Mouse (Mus musculus) small intestine, adult 2 months (tissue): ENCODE results near the gene Ccdc34. TPM values are rescaled to one million over a fixed set of nuclear protein-coding genes. Genes with fewer than 3 reads are reported as not detected.

Experiments
- H3K27ac ChIP-seq: fragments of 200-500 bp; 2 replicates; pipeline ENCODE4 v1.5.1; 2012; ENCODE audit warnings: low read depth, low read length, control low read depth, inconsistent platforms; ENCODE audit not compliant: insufficient read depth
- H3K27me3 ChIP-seq: fragments of 200-500 bp; 2 replicates; pipeline ENCODE4 v1.6.1; 2012; ENCODE audit warnings: mild to moderate bottlenecking, moderate library complexity, low read length, inconsistent platforms; ENCODE audit not compliant: control insufficient read depth, insufficient read depth
- H3K36me3 ChIP-seq: fragments of 200-500 bp; 2 replicates; pipeline ENCODE4 v1.6.1; 2012; ENCODE audit warnings: mild to moderate bottlenecking, low read length, control low read depth, inconsistent platforms; ENCODE audit not compliant: control insufficient read depth, insufficient read depth
- H3K4me1 ChIP-seq: fragments of 200-500 bp; 2 replicates; pipeline ENCODE4 v1.6.1; 2012; ENCODE audit warnings: low read length, inconsistent platforms, mixed read lengths; ENCODE audit not compliant: control insufficient read depth, insufficient read depth, insufficient read length
- H3K4me3 ChIP-seq: fragments of 200-500 bp; 2 replicates; pipeline ENCODE4 v1.5.1; 2012; ENCODE audit warnings: low read depth, mild to moderate bottlenecking, control low read depth, inconsistent platforms, low read length, moderate library complexity
- CTCF ChIP-seq: fragments of 200-500 bp; IDR thresholded peaks from 2 replicates; pipeline ENCODE4 v1.5.1; 2012; ENCODE audit warnings: low read depth, mild to moderate bottlenecking, control low read depth, inconsistent platforms, low read length, moderate library complexity, mixed read lengths; ENCODE audit not compliant: insufficient replicate concordance, insufficient read length; ENCODE audit errors: extremely low read depth
- POLR2A ChIP-seq: fragments of 200-500 bp; IDR thresholded peaks from 2 replicates; pipeline ENCODE4 v1.6.1; 2012; ENCODE audit warnings: low read depth, mild to moderate bottlenecking, control low read depth, inconsistent platforms, low read length, moderate library complexity
- WGBS: fragments of 180-500 bp; shearing (Covaris S2); methylation state at CpG from one replicate; pipeline ENCODE4 v1.1.7; 2018; 5-methylcytosine and 5-hydroxymethylcytosine counted together
- polyA plus RNA-seq: library from polyadenylated mRNA; depleted of rRNA; stranded (reverse); fragments of >200 nt; gene quantifications from 2 replicates; pipeline ENCODE4 v1.2.3, GENCODE M21; 2012

Ccdc34 gene
- polyA plus RNA-seq, 1 experiment: 10.2 TPM

GRCm38 (mm10) chr2:110180316-110180670 lies 162.7 kb downstream of the Ccdc34 start:
- no peak overlapping the region for H3K27ac ChIP-seq
- 71% methylated on average over 7 of the region's 7 CpGs for WGBS
- TF ChIP-seq POLR2A: no peak
- no peak for TF ChIP-seq CTCF
- H3K4me1 ChIP-seq: peaks cover 31% of the 10 kb centered on the region; the same call in 1 of the 2 replicates
- H3K27me3 ChIP-seq: no peaks in the 10 kb centered on the region
- no peak overlapping the region for H3K4me3 ChIP-seq
- H3K36me3 ChIP-seq: no peaks in the 10 kb centered on the region

GRCm38 (mm10) chr2:110181666-110182065 lies 164.0 kb downstream of the Ccdc34 start:
- Histone ChIP-seq H3K27me3 (no peaks in the 10 kb centered on the region), H3K27ac (no peak overlapping the region), H3K4me1 (peaks cover 41% of the 10 kb centered on the region; the same call in 1 of the 2 replicates), H3K4me3 (no peak overlapping the region), H3K36me3 (no peaks in the 10 kb centered on the region)
- TF ChIP-seq POLR2A (no peak), CTCF (no peak)
- WGBS: 70% methylated on average over 6 of the region's 6 CpGs

GRCm38 (mm10) chr2:110182248-110182647 lies 164.6 kb downstream of the Ccdc34 start:
- peaks cover 45% of the 10 kb centered on the region; the same call in 1 of the 2 replicates for H3K4me1 ChIP-seq
- 68% methylated on average over 6 of the region's 6 CpGs for WGBS
- TF ChIP-seq POLR2A (no peak), CTCF (no peak)
- no peaks in the 10 kb centered on the region for H3K27me3 ChIP-seq
- no peak overlapping the region for H3K4me3 ChIP-seq
- no peaks in the 10 kb centered on the region for H3K36me3 ChIP-seq
- no peak overlapping the region for H3K27ac ChIP-seq

- Histone ChIP-seq H3K27ac (peak overlapping the region; percentile 21; the same call in 1 of the 2 replicates), H3K4me1 (peaks cover 49% of the 10 kb centered on the region; the same call in 1 of the 2 replicates), H3K4me3 (no peak overlapping the region), H3K27me3 (no peaks in the 10 kb centered on the region), H3K36me3 (no peaks in the 10 kb centered on the region)
- TF ChIP-seq POLR2A (no peak), CTCF (no peak)
- 46% methylated on average over 4 of the region's 4 CpGs for WGBS
Measured at GRCm38 (mm10) chr2:110182795-110183486, 165.3 kb downstream of the Ccdc34 start.

- TF ChIP-seq CTCF (no peak), POLR2A (no peak)
- H3K4me3 ChIP-seq: no peak overlapping the region
- WGBS: 81% methylated on average over 1 of the region's 1 CpGs
- H3K27ac ChIP-seq: no peak overlapping the region
- no peaks in the 10 kb centered on the region for H3K27me3 ChIP-seq
- peaks cover 55% of the 10 kb centered on the region; the same call in 1 of the 2 replicates for H3K4me1 ChIP-seq
- H3K36me3 ChIP-seq: no peaks in the 10 kb centered on the region
Measured at GRCm38 (mm10) chr2:110184071-110184470, 166.5 kb downstream of the Ccdc34 start.

- peak overlapping the region; percentile 69 for H3K27ac ChIP-seq
- H3K4me1 ChIP-seq: peaks cover 59% of the 10 kb centered on the region
- H3K36me3 ChIP-seq: no peaks in the 10 kb centered on the region
- no peaks in the 10 kb centered on the region for H3K27me3 ChIP-seq
- TF ChIP-seq POLR2A (no peak), CTCF (no peak)
- no peak overlapping the region for H3K4me3 ChIP-seq
- WGBS: 17% methylated on average over 6 of the region's 6 CpGs
Measured at GRCm38 (mm10) chr2:110186427-110186980, 168.9 kb downstream of the Ccdc34 start.

GRCm38 (mm10) chr2:110188696-110189397 lies 171.2 kb downstream of the Ccdc34 start:
- Histone ChIP-seq H3K36me3 (no peaks in the 10 kb centered on the region), H3K4me1 (peaks cover 54% of the 10 kb centered on the region), H3K27me3 (no peaks in the 10 kb centered on the region), H3K4me3 (no peak overlapping the region), H3K27ac (peak overlapping the region; percentile 89)
- WGBS: 38% methylated on average over 4 of the region's 4 CpGs
- TF ChIP-seq POLR2A (no peak), CTCF (no peak)

- Histone ChIP-seq H3K4me1 (peaks cover 47% of the 10 kb centered on the region), H3K27me3 (no peaks in the 10 kb centered on the region), H3K36me3 (no peaks in the 10 kb centered on the region), H3K4me3 (no peak overlapping the region), H3K27ac (peak overlapping the region; percentile 62; the same call in 1 of the 2 replicates)
- TF ChIP-seq CTCF (no peak), POLR2A (no peak)
- WGBS: 95% methylated on average over 2 of the region's 2 CpGs
Measured at GRCm38 (mm10) chr2:110190416-110190815, 172.8 kb downstream of the Ccdc34 start.
